Mouse (Mus musculus): ENCODE data around the gene Cers1. TPM values are rescaled to one million over a fixed set of nuclear protein-coding genes. Genes with fewer than 3 reads are reported as not detected.

Cers1 gene
- total RNA-seq, 1 experiment from 2014 or later = not detected

DNA sequence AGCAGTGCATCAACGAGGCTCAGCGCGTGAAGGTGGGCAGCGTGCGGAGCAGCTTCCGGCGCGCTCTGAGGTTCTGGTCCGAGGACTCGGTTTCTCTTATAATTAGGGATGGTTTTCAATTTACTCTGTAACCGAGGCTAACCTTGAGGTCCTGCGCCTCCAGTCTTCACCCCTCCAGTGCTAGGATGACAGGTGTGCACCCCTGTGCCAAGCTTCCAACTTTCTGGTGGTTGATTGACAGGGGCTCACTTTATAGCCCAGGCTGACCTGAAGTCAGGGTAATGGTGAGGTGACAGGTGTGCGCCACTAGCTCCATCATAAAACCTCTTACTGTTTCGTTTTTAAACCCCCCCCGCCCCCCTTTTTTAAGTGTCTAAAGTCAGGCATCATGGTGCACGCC, 12.7 kb upstream of the Cers1 start:
- no peak for ATAC-seq (ENCODE audit: extremely low read depth, insufficient number of reproducible peaks, low FRiP score, poor library complexity, severe bottlenecking)

DNA sequence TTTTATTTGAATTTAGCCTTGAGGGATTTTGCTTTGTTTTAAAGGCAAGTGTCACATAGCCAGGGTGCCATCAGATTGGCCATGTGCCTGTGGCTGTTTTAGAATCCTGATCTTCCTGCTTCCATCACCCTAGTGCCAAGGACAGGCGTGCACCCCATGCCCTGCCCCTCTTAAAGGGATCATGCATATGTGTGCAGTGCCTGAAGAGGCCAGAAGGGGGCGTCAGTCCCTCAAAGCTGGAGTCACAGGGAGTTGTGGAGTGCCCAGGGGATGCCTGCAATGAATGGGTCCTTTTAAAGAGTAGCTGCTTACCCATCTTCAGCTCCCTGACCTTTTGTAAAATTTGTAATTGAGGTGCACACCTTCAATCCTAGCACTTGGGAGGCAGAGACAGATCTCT, 6.3 kb upstream of the Cers1 start:
- ATAC-seq (ENCODE audit: extremely low read depth, insufficient number of reproducible peaks, low FRiP score, poor library complexity, severe bottlenecking) = no peak

DNA sequence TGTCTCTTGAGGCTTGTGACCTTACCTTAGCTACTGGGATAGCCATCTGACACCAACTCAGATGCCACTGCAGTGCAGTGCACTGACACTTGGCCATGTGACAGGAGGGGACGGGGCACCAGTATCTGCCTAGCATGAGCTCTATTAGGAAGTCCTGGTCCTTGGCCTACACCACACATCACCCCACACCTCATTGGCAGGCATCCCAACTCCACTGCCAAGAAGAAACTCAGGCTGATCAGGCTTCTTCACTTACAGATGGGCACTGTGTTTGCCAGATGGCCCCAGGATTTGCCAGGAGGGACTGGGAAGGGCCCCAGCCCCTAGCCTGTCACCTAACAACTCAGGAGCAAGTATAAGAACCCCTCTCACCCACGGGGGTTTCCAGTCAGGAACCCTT, 2.2 kb upstream of the Cers1 start:
- ATAC-seq (ENCODE audit: extremely low read depth, insufficient number of reproducible peaks, low FRiP score, poor library complexity, severe bottlenecking) = no peak

GRCm38 (mm10) chr8:70316511-70317504, 1.2 kb downstream of the Cers1 start:
- ATAC-seq (ENCODE audit: extremely low read depth, insufficient number of reproducible peaks, low FRiP score, poor library complexity, severe bottlenecking) = no peak

GRCm38 (mm10) chr8:70317872-70318271, 2.3 kb downstream of the Cers1 start:
- ATAC-seq (ENCODE audit: extremely low read depth, insufficient number of reproducible peaks, low FRiP score, poor library complexity, severe bottlenecking) = no peak

- no peak for ATAC-seq (ENCODE audit: extremely low read depth, insufficient number of reproducible peaks, low FRiP score, poor library complexity, severe bottlenecking)
Observed at GRCm38 (mm10) chr8:70323716-70324115, 8.1 kb downstream of the Cers1 start.

DNA sequence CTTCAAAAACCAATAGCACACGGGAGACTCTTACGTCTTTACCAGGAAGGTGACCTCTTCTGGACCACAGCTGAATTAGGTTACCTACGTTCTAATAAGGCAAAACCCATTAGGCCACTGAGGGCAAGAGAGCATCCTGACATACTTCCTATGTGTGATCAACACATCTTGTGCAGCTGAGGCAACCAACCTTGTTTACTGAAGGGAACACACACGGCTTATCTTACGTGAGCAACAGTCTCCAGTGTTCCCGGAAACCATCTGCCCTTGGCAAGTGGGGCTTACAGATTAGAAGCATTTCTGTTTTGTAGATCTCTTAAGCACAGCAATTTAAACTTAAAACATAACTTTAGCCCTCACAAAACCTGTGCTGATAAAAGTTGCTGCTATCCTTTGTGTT, 11.9 kb downstream of the Cers1 start:
- no peak for ATAC-seq (ENCODE audit: extremely low read depth, insufficient number of reproducible peaks, low FRiP score, poor library complexity, severe bottlenecking)

- no peak for ATAC-seq (ENCODE audit: extremely low read depth, insufficient number of reproducible peaks, low FRiP score, poor library complexity, severe bottlenecking)
Observed at GRCm38 (mm10) chr8:70329124-70329834, 13.7 kb downstream of the Cers1 start, which contains the start of gene Gdf1. Gene Gdf1, plus strand, starts transcription at chr8:70329817.

DNA sequence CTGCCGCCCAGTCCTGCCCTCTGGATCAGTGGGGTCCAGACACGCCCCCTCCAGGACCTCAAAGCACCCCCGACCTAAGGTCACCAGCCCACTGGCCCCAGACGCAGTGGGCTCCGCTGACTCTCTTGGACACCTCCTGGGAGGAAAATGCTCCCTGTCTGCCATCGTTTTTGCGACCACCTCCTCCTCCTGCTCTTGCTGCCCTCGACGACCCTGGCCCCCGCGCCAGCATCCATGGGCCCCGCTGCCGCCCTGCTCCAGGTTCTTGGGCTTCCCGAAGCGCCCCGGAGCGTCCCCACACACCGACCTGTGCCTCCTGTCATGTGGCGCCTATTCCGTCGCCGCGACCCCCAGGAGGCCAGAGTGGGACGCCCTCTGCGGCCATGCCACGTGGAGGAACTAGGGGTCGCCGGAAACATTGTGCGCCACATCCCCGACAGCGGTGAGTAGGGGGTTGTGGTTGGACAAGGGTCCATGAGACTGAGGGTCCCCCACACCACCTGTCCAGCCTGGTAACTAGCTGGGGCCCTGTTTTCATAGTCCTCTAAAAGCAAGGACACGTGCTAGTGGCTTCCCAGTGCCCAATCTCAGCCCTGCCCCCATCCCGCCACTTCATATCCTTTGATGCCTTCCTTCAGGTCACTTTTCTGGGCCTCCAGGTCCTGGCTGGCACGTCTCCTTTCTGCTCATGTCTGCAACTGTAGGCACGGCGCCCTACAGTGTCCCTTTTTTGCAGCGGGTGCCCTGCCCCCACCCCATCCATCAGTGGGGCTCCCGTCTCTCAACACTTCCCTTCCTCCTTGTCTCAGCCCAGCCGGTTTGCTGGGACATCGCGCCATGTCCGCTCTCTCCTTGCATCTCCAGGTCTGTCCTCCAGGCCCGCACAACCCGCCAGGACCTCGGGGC, 14.5 kb downstream of the Cers1 start:
- 0 out of 2 replicates have a peak, but pooled peaks have one; percentile 13 for ATAC-seq (ENCODE audit: extremely low read depth, insufficient number of reproducible peaks, low FRiP score, poor library complexity, severe bottlenecking)

DNA sequence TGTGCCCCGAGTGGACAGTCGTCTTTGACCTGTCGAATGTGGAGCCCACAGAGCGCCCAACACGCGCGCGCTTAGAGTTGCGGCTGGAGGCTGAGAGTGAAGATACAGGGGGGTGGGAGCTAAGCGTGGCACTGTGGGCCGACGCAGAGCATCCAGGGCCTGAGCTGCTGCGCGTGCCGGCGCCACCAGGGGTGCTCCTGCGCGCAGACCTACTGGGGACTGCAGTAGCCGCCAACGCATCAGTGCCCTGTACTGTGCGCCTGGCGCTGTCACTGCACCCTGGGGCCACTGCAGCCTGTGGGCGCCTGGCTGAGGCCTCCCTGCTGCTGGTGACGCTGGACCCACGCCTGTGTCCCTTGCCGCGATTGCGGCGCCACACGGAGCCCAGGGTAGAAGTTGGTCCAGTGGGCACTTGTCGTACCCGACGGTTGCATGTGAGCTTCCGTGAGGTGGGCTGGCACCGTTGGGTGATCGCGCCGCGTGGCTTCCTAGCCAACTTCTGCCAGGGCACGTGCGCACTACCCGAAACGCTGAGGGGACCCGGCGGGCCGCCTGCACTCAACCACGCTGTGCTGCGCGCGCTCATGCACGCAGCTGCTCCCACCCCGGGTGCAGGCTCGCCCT, 15.3 kb downstream of the Cers1 start:
- no peak for ATAC-seq (ENCODE audit: extremely low read depth, insufficient number of reproducible peaks, low FRiP score, poor library complexity, severe bottlenecking)

GRCm38 (mm10) chr8:70331526-70331925, 16.0 kb downstream of the Cers1 start:
- no peak for ATAC-seq (ENCODE audit: extremely low read depth, insufficient number of reproducible peaks, low FRiP score, poor library complexity, severe bottlenecking)

- no peak for ATAC-seq (ENCODE audit: extremely low read depth, insufficient number of reproducible peaks, low FRiP score, poor library complexity, severe bottlenecking)
Observed at GRCm38 (mm10) chr8:70332070-70332877, 16.7 kb downstream of the Cers1 start.

GRCm38 (mm10) chr8:70332878-70333202, 17.3 kb downstream of the Cers1 start:
- ATAC-seq (ENCODE audit: extremely low read depth, insufficient number of reproducible peaks, low FRiP score, poor library complexity, severe bottlenecking) = no peak

GRCm38 (mm10) chr8:70338931-70339330, 23.4 kb downstream of the Cers1 start:
- no peak for ATAC-seq (ENCODE audit: extremely low read depth, insufficient number of reproducible peaks, low FRiP score, poor library complexity, severe bottlenecking)

GRCm38 (mm10) chr8:70340659-70341058, 25.1 kb downstream of the Cers1 start:
- ATAC-seq (ENCODE audit: extremely low read depth, insufficient number of reproducible peaks, low FRiP score, poor library complexity, severe bottlenecking) = no peak

GRCm38 (mm10) chr8:70342007-70342406, 26.4 kb downstream of the Cers1 start:
- no peak for ATAC-seq (ENCODE audit: extremely low read depth, insufficient number of reproducible peaks, low FRiP score, poor library complexity, severe bottlenecking)

DNA sequence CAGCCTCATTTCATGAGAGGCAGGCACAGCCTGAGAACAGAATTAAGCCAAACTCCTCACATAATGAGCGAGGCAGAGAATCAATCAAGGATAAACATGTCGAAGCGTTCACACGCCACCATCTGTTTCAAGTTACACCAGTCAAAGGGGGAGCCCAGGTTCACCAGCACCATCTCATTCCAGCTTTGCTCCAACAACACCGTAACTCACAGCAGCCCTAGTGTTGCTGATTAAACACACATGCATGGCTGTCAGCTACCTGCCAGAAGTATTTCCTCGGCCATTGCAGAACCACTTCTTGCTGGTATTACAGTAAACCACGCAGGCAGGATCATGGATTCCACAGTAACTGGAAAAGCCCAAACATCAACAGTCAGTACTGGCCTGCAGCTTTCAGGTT, 27.5 kb downstream of the Cers1 start:
- no peak for ATAC-seq (ENCODE audit: extremely low read depth, insufficient number of reproducible peaks, low FRiP score, poor library complexity, severe bottlenecking)

GRCm38 (mm10) chr8:70343696-70344095, 28.1 kb downstream of the Cers1 start:
- ATAC-seq (ENCODE audit: extremely low read depth, insufficient number of reproducible peaks, low FRiP score, poor library complexity, severe bottlenecking) = no peak

All from neutrophil, adult 5-6 weeks (primary cell).